In genomic region chr8:72443994-72444350, GRCm38 (mm10) we compare ENCODE assay signal across 8 mouse cellular contexts. TPM values are rescaled to one million over a fixed set of nuclear protein-coding genes. Genes with fewer than 3 reads are reported as not detected.
DNase-seq lines count a peak whose midpoint lies in the region; ATAC-seq and TF ChIP-seq lines count a peak whose summit lies in the region.

No protein-coding gene starts in this region.

- no peak for TF ChIP-seq EP300 in heart, postnatal 0 days (IDR thresholded peaks at IDR 0.05; ENCODE audit: low read depth)

- no peak for DNase-seq in heart, postnatal 0 days (ENCODE audit: low spot score)
- DNase-seq in heart, adult 11 months, result no peak
- no peak for DNase-seq in midbrain, embryonic 11.5 days (ENCODE audit: low spot score, missing footprints)
- no peak for DNase-seq in urinary bladder, postnatal 4 days (ENCODE audit: low spot score in 2 of 2)
- no peak for DNase-seq in gastrocnemius, adult 18-20 months (ENCODE audit: low spot score)
- DNase-seq in layer of hippocampus, postnatal 14 days (ENCODE audit: low spot score in 2 of 2), result no peak

- peaks cover 1% of the 10 kb centered on the region; the same call in 1 of the 2 replicates for H3K36me3 ChIP-seq in heart, postnatal 0 days (replicated peaks; ENCODE audit: control insufficient read depth, insufficient read depth, low read length)
- peaks cover 10% of the 10 kb centered on the region for H3K36me3 ChIP-seq in hindbrain, embryonic 13.5 days
- H3K36me3 ChIP-seq in midbrain, embryonic 11.5 days (ENCODE audit: control insufficient read depth, insufficient read depth, low read length), result no peaks in the 10 kb centered on the region

- H3K4me1 ChIP-seq in heart, postnatal 0 days (ENCODE audit: control insufficient read depth, insufficient read depth), result peaks cover 5% of the 10 kb centered on the region
- H3K4me1 ChIP-seq in hindbrain, embryonic 13.5 days (replicated peaks), result peaks cover 32% of the 10 kb centered on the region
- H3K4me1 ChIP-seq in midbrain, embryonic 11.5 days (ENCODE audit: control insufficient read depth, insufficient read depth, low read length), result 0 out of 2 replicates have a peak, but pooled peaks cover 3% of the 10 kb centered on the region

- no peak for TF ChIP-seq CTCF in heart, postnatal 0 days (IDR thresholded peaks at IDR 0.05; ENCODE audit: low read depth)

- no peak for ATAC-seq in heart, postnatal 0 days (ENCODE audit: insufficient read depth, low read depth)
- peak; percentile 13 for ATAC-seq in activated CD4-positive, CD25-positive, alpha-beta regulatory T cell, adult 4 months
- ATAC-seq in hindbrain, embryonic 13.5 days (ENCODE audit: low FRiP score), result peak; percentile 79; the same call in 1 of the 2 replicates
- ATAC-seq in midbrain, embryonic 11.5 days (ENCODE audit: low FRiP score), result no peak

- no peaks in the 10 kb centered on the region for H3K9me3 ChIP-seq in heart, postnatal 0 days (replicated peaks; ENCODE audit: control insufficient read depth, low read length)
- H3K9me3 ChIP-seq in hindbrain, embryonic 13.5 days, result no peaks in the 10 kb centered on the region
- no peaks in the 10 kb centered on the region for H3K9me3 ChIP-seq in midbrain, embryonic 11.5 days (ENCODE audit: control insufficient read depth, low read length)

- peak overlapping the region; percentile 42 for H3K4me3 ChIP-seq in heart, postnatal 0 days (ENCODE audit: low read depth, low read length)
- H3K4me3 ChIP-seq in hindbrain, embryonic 13.5 days, result peak overlapping the region; percentile 44
- peak overlapping the region; percentile 30 for H3K4me3 ChIP-seq in midbrain, embryonic 11.5 days (ENCODE audit: low read depth, low read length)

- no peaks in the 10 kb centered on the region for H3K27me3 ChIP-seq in heart, postnatal 0 days (ENCODE audit: control insufficient read depth, insufficient read depth, low read length)
- no peaks in the 10 kb centered on the region for H3K27me3 ChIP-seq in hindbrain, embryonic 13.5 days
- H3K27me3 ChIP-seq in midbrain, embryonic 11.5 days (ENCODE audit: control insufficient read depth, insufficient read depth, low read length), result no peaks in the 10 kb centered on the region

- WGBS in heart, postnatal 0 days, result 40% methylated on average over 6 of the region's 6 CpGs
- WGBS in hindbrain, embryonic 13.5 days, result 38% methylated on average over 6 of the region's 6 CpGs
- 48% methylated on average over 6 of the region's 6 CpGs for WGBS in midbrain, embryonic 11.5 days

- 0 out of 2 replicates have a peak overlapping the region, but pooled peaks have one; percentile 7 for H3K27ac ChIP-seq in heart, postnatal 0 days (ENCODE audit: low read depth)
- H3K27ac ChIP-seq in hindbrain, embryonic 13.5 days, result peak overlapping the region; percentile 50; the same call in 1 of the 2 replicates
- no peak overlapping the region for H3K27ac ChIP-seq in midbrain, embryonic 11.5 days (ENCODE audit: low read depth, low read length)

- H3K4me2 ChIP-seq in heart, postnatal 0 days (ENCODE audit: low read depth, low read length), result peak overlapping the region; percentile 48
- peak overlapping the region; percentile 66 for H3K4me2 ChIP-seq in hindbrain, embryonic 13.5 days
- H3K4me2 ChIP-seq in midbrain, embryonic 11.5 days, result peak overlapping the region; percentile 39

- peak overlapping the region; percentile 38 for H3K9ac ChIP-seq in heart, postnatal 0 days (replicated peaks; ENCODE audit: low read depth, low read length)
- peak overlapping the region; percentile 72 for H3K9ac ChIP-seq in hindbrain, embryonic 13.5 days
- peak overlapping the region; percentile 61 for H3K9ac ChIP-seq in midbrain, embryonic 11.5 days (ENCODE audit: low read length)

RNA-seq across cellular contexts. Expression of gene 1700030K09Rik, which starts 0.3 kb away (rescaled TPM):
- total RNA-seq in heart, postnatal 0 days (2014; rRNA removed; ENCODE audit: low replicate concordance), result 2.7 and 10.8 TPM in 2 replicates
- 5.7 and 5.9 TPM in 2 replicates for polyA plus RNA-seq in heart, postnatal 0 days (2015; fragmentation: Nextera tagmentation; extraction: Ambion mirVana)
- polyA plus RNA-seq in activated CD4-positive, CD25-positive, alpha-beta regulatory T cell, adult 4 months (2017; shearing (Covaris generic)), result 1 to 10 TPM; 3.7 to 5.3 TPM
- 18.0 and 18.9 TPM in 2 replicates for polyA plus RNA-seq in hindbrain, embryonic 13.5 days (2015; fragmentation: Nextera tagmentation; extraction: Ambion mirVana)
- polyA plus RNA-seq in midbrain, embryonic 11.5 days (2014; fragmentation: Nextera tagmentation; extraction: Ambion mirVana), result 11.6 and 13.5 TPM in 2 replicates
- total RNA-seq in gastrocnemius, adult 18-20 months (2021), result 1 to 10 TPM; 3.5 to 4.2 TPM
- total RNA-seq in layer of hippocampus, postnatal 14 days (2021), result 10 to 100 TPM; 10.7 to 13.2 TPM

RNA-seq across cellular contexts. Expression of gene Calr3, which starts 0.3 kb away (rescaled TPM):
- 0.58 TPM in 1 of 2 replicates, not detected in the other for total RNA-seq in heart, postnatal 0 days (2014; rRNA removed; ENCODE audit: low replicate concordance)
- 2.9 and 3.2 TPM in 2 replicates for polyA plus RNA-seq in heart, postnatal 0 days (2015; fragmentation: Nextera tagmentation; extraction: Ambion mirVana)
- under 1 TPM; 0.36 to 0.81 TPM for polyA plus RNA-seq in activated CD4-positive, CD25-positive, alpha-beta regulatory T cell, adult 4 months (2017; shearing (Covaris generic))
- polyA plus RNA-seq in hindbrain, embryonic 13.5 days (2015; fragmentation: Nextera tagmentation; extraction: Ambion mirVana), result 1.1 and 1.3 TPM in 2 replicates
- 0.71 and 0.76 TPM in 2 replicates for polyA plus RNA-seq in midbrain, embryonic 11.5 days (2014; fragmentation: Nextera tagmentation; extraction: Ambion mirVana)
- 1 to 10 TPM; 3.5 to 4.7 TPM for total RNA-seq in gastrocnemius, adult 18-20 months (2021)
- total RNA-seq in layer of hippocampus, postnatal 14 days (2021), result 1 to 10 TPM in 1 of 2 experiments, under 1 TPM in 1; 0.78 to 1.5 TPM

RNA-seq across cellular contexts. Expression of gene Eps15l1, which starts 22.7 kb away (rescaled TPM):
- total RNA-seq in heart, postnatal 0 days (2014; rRNA removed; ENCODE audit: low replicate concordance), result 33.0 and 52.7 TPM in 2 replicates
- polyA plus RNA-seq in heart, postnatal 0 days (2015; fragmentation: Nextera tagmentation; extraction: Ambion mirVana), result 23.2 and 24.9 TPM in 2 replicates
- 10 to 100 TPM; 43.2 to 52.4 TPM for polyA plus RNA-seq in activated CD4-positive, CD25-positive, alpha-beta regulatory T cell, adult 4 months (2017; shearing (Covaris generic))
- 62.0 and 65.0 TPM in 2 replicates for polyA plus RNA-seq in hindbrain, embryonic 13.5 days (2015; fragmentation: Nextera tagmentation; extraction: Ambion mirVana)
- 67.6 and 71.3 TPM in 2 replicates for polyA plus RNA-seq in midbrain, embryonic 11.5 days (2014; fragmentation: Nextera tagmentation; extraction: Ambion mirVana)
- 10 to 100 TPM; 21.9 to 22.5 TPM for total RNA-seq in gastrocnemius, adult 18-20 months (2021)
- total RNA-seq in layer of hippocampus, postnatal 14 days (2021), result 10 to 100 TPM; 69.7 to 72.4 TPM

RNA-seq across cellular contexts. Expression of gene Cherp, which starts 31.1 kb away (rescaled TPM):
- 17.0 and 26.4 TPM in 2 replicates for total RNA-seq in heart, postnatal 0 days (2014; rRNA removed; ENCODE audit: low replicate concordance)
- polyA plus RNA-seq in heart, postnatal 0 days (2015; fragmentation: Nextera tagmentation; extraction: Ambion mirVana), result 15.8 and 16.0 TPM in 2 replicates
- 10 to 100 TPM; 52.7 to 65.0 TPM for polyA plus RNA-seq in activated CD4-positive, CD25-positive, alpha-beta regulatory T cell, adult 4 months (2017; shearing (Covaris generic))
- 51.9 and 54.2 TPM in 2 replicates for polyA plus RNA-seq in hindbrain, embryonic 13.5 days (2015; fragmentation: Nextera tagmentation; extraction: Ambion mirVana)
- polyA plus RNA-seq in midbrain, embryonic 11.5 days (2014; fragmentation: Nextera tagmentation; extraction: Ambion mirVana), result 57.7 and 62.6 TPM in 2 replicates
- 10 to 100 TPM; 21.2 to 22.6 TPM for total RNA-seq in gastrocnemius, adult 18-20 months (2021)
- 10 to 100 TPM; 72.4 to 75.2 TPM for total RNA-seq in layer of hippocampus, postnatal 14 days (2021)

RNA-seq across cellular contexts. Expression of gene Slc35e1, which starts 48.4 kb away (rescaled TPM):
- 34.2 and 35.7 TPM in 2 replicates for total RNA-seq in heart, postnatal 0 days (2014; rRNA removed; ENCODE audit: low replicate concordance)
- polyA plus RNA-seq in heart, postnatal 0 days (2015; fragmentation: Nextera tagmentation; extraction: Ambion mirVana), result 6.7 and 7.7 TPM in 2 replicates
- polyA plus RNA-seq in activated CD4-positive, CD25-positive, alpha-beta regulatory T cell, adult 4 months (2017; shearing (Covaris generic)), result 1 to 10 TPM; 6.9 to 7.3 TPM
- polyA plus RNA-seq in hindbrain, embryonic 13.5 days (2015; fragmentation: Nextera tagmentation; extraction: Ambion mirVana), result 9.1 and 9.2 TPM in 2 replicates
- 10.9 and 13.4 TPM in 2 replicates for polyA plus RNA-seq in midbrain, embryonic 11.5 days (2014; fragmentation: Nextera tagmentation; extraction: Ambion mirVana)
- total RNA-seq in gastrocnemius, adult 18-20 months (2021), result 10 to 100 TPM; 48.0 to 51.1 TPM
- 10 to 100 TPM; 44.5 to 46.4 TPM for total RNA-seq in layer of hippocampus, postnatal 14 days (2021)

Comparison
In these comparisons a context has a peak if more than half of its experiments do, and no peak if none do; other contexts are left out.
1. ATAC-seq: peak in activated CD4-positive, CD25-positive, alpha-beta regulatory T cell, adult 4 months (single experiment) and hindbrain, embryonic 13.5 days (single experiment); none in heart, postnatal 0 days (single experiment) and midbrain, embryonic 11.5 days (single experiment).
2. Peak in every context shown above with its lines, with median percentiles within 50 percentile points of each other: H3K4me2 ChIP-seq, H3K4me3 ChIP-seq and H3K9ac ChIP-seq.